Mouse (Mus musculus) kidney, postnatal 0 days (tissue): ENCODE data around the gene Paqr4. TPM values are rescaled to one million over a fixed set of nuclear protein-coding genes. Genes with fewer than 3 reads are reported as not detected.
A peak's percentile ranks its signal among the peaks of the same experiment; 100 is the strongest.
"Not testable (repeated sequence)": the region's sequence is repeated elsewhere in the genome, so short reads cannot be mapped to it uniquely, and the experiment has no call there.

Experiments
- ATAC-seq: fragments of 200-750 bp; cut with Nextera tagmentation; replicated peaks from 2 replicates; pipeline ENCODE4 v1.8.0; 2017; ENCODE audit warnings: low read depth, moderate number of reproducible peaks, moderate TSS enrichment, moderate library complexity; ENCODE audit not compliant: low FRiP score
- DNase-seq: peaks from one replicate; pipeline ENCODE4 v3.0.0-alpha.2; 2016; ENCODE audit warnings: low spot score
- H3K27ac ChIP-seq: fragments of 300-500 bp; sonication (generic); 2 replicates; pipeline ENCODE4 v1.5.1; 2014; ENCODE audit warnings: mild to moderate bottlenecking
- H3K27me3 ChIP-seq: fragments of 300-500 bp; sonication (generic); 2 replicates; pipeline ENCODE4 v1.6.1; 2014; ENCODE audit warnings: low read length, mixed read lengths; ENCODE audit not compliant: insufficient read depth
- H3K36me3 ChIP-seq: fragments of 300-500 bp; sonication (generic); 2 replicates; pipeline ENCODE4 v1.6.1; 2014; ENCODE audit warnings: low read length, mixed read lengths; ENCODE audit not compliant: insufficient read depth
- H3K4me1 ChIP-seq: fragments of 300-500 bp; sonication (generic); replicated peaks from 2 replicates; pipeline ENCODE4 v1.6.1; 2014; ENCODE audit warnings: antibody characterized with exemption, low read length, mixed read lengths; ENCODE audit not compliant: insufficient read depth
- H3K4me2 ChIP-seq: fragments of 300-500 bp; sonication (generic); 2 replicates; pipeline ENCODE4 v1.6.1; 2014; ENCODE audit warnings: mild to moderate bottlenecking, low read length, moderate library complexity, mixed read lengths
- H3K4me3 ChIP-seq: fragments of 300-500 bp; sonication (generic); replicated peaks from 2 replicates; pipeline ENCODE4 v1.5.1; 2014; ENCODE audit warnings: low read depth, low read length
- H3K9ac ChIP-seq: fragments of 300-500 bp; sonication (generic); 2 replicates; pipeline ENCODE4 v1.6.1; 2014; ENCODE audit warnings: low read depth, low read length
- H3K9me3 ChIP-seq: fragments of 300-500 bp; sonication (generic); replicated peaks from 2 replicates; pipeline ENCODE4 v1.6.1; 2016; ENCODE audit warnings: low read length, inconsistent platforms, mixed read lengths
- CTCF ChIP-seq: IDR thresholded peaks from 2 replicates; pipeline ENCODE4 v1.5.1; 2016; ENCODE audit warnings: antibody characterized with exemption, low read depth, mild to moderate bottlenecking, moderate library complexity
- WGBS: fragments of 180-500 bp; shearing (Covaris S2); extraction: QIAGEN DNeasy Blood & Tissue Kit; methylation state at CpG from one replicate; pipeline ENCODE4 v1.1.7; 2014; 5-methylcytosine and 5-hydroxymethylcytosine counted together
- polyA plus RNA-seq: library from polyadenylated mRNA; unstranded; fragments of >200 nt; fragmentation: Nextera tagmentation; extraction: Ambion mirVana; gene quantifications from 2 replicates; pipeline ENCODE4 v1.2.1, GENCODE M21; 2015

Gene Paqr4
- polyA plus RNA-seq, 1 experiment from 2014 or later: 16.0 TPM

GRCm38 (mm10) chr17:23778447-23778846 is 37.8 kb upstream of the Paqr4 start:
- 25% methylated on average over 2 of the region's 2 CpGs for WGBS

GRCm38 (mm10) chr17:23777141-23777540 is 36.5 kb upstream of the Paqr4 start:
- DNase-seq (peak; percentile 11), ATAC-seq (no peak)
- no peak overlapping the region for H3K4me2 ChIP-seq
- no peaks in the 10 kb centered on the region for H3K27me3 ChIP-seq
- 52% methylated on average over 2 of the region's 2 CpGs for WGBS
- TF ChIP-seq CTCF: no peak
- H3K36me3 ChIP-seq: no peaks in the 10 kb centered on the region
- H3K4me3 ChIP-seq: no peak overlapping the region
- no peaks in the 10 kb centered on the region for H3K4me1 ChIP-seq
- H3K9ac ChIP-seq: no peak overlapping the region
- H3K27ac ChIP-seq: no peak overlapping the region
- no peaks in the 10 kb centered on the region for H3K9me3 ChIP-seq

More at GRCm38 (mm10) chr17:23778447-23778846, 37.8 kb upstream of the Paqr4 start:
- H3K4me2 ChIP-seq: no peak overlapping the region
- H3K36me3 ChIP-seq: no peaks in the 10 kb centered on the region
- H3K9ac ChIP-seq: no peak overlapping the region
- H3K27ac ChIP-seq: no peak overlapping the region
- H3K4me1 ChIP-seq: no peaks in the 10 kb centered on the region
- ATAC-seq: no peak
- H3K4me3 ChIP-seq: no peak overlapping the region
- H3K9me3 ChIP-seq: no peaks in the 10 kb centered on the region
- TF ChIP-seq CTCF: no peak
- no peaks in the 10 kb centered on the region for H3K27me3 ChIP-seq
- DNase-seq: no peak

GRCm38 (mm10) chr17:23776216-23776615 is 35.5 kb upstream of the Paqr4 start:
- Histone ChIP-seq H3K27ac (no peak overlapping the region), H3K4me2 (no peak overlapping the region), H3K27me3 (no peaks in the 10 kb centered on the region), H3K4me1 (no peaks in the 10 kb centered on the region), H3K4me3 (no peak overlapping the region), H3K9ac (no peak overlapping the region), H3K9me3 (no peaks in the 10 kb centered on the region), H3K36me3 (no peaks in the 10 kb centered on the region)
- no peak for TF ChIP-seq CTCF
- ATAC-seq (no peak), DNase-seq (no peak)
- WGBS: 69% methylated on average over 10 of the region's 10 CpGs

- 1% methylated on average over 12 of the region's 12 CpGs for WGBS
- Histone ChIP-seq H3K36me3 (no peaks in the 10 kb centered on the region), H3K4me2 (no peak overlapping the region), H3K9me3 (no peaks in the 10 kb centered on the region), H3K9ac (no peak overlapping the region), H3K27ac (no peak overlapping the region), H3K4me1 (no peaks in the 10 kb centered on the region), H3K4me3 (no peak overlapping the region), H3K27me3 (no peaks in the 10 kb centered on the region)
- TF ChIP-seq CTCF: peak; percentile 89
- peak; percentile 66 for ATAC-seq
- peak; percentile 91 for DNase-seq
Observed at GRCm38 (mm10) chr17:23774090-23774489, 33.4 kb upstream of the Paqr4 start.

GRCm38 (mm10) chr17:23773676-23774075 is 33.0 kb upstream of the Paqr4 start:
- no peaks in the 10 kb centered on the region for H3K27me3 ChIP-seq
- DNase-seq (no peak), ATAC-seq (no peak)
- no peak for TF ChIP-seq CTCF
- H3K27ac ChIP-seq: no peak overlapping the region
- H3K36me3 ChIP-seq: no peaks in the 10 kb centered on the region; the same call in 1 of the 2 replicates
- no peaks in the 10 kb centered on the region for H3K4me1 ChIP-seq
- no peak overlapping the region for H3K9ac ChIP-seq
- 74% methylated on average over 6 of the region's 6 CpGs for WGBS
- no peak overlapping the region for H3K4me3 ChIP-seq
- no peak overlapping the region for H3K4me2 ChIP-seq
- H3K9me3 ChIP-seq: no peaks in the 10 kb centered on the region

GRCm38 (mm10) chr17:23772219-23772556 is 31.5 kb upstream of the Paqr4 start:
- WGBS: 80% methylated on average over 2 of the region's 2 CpGs
- H3K27me3 ChIP-seq, H3K9ac ChIP-seq, H3K27ac ChIP-seq, H3K4me1 ChIP-seq, H3K4me3 ChIP-seq, H3K36me3 ChIP-seq, ATAC-seq, H3K4me2 ChIP-seq, DNase-seq, H3K9me3 ChIP-seq: not testable (repeated sequence)
